Mouse (Mus musculus): ENCODE measurements around the gene Ntng2.

- TF ChIP-seq CTCF (IDR thresholded peaks at IDR 0.05; ENCODE audit: control insufficient read depth, insufficient read depth, insufficient read length) (no peak), CEBPB (IDR thresholded peaks at IDR 0.05; ENCODE audit: low read depth) (no peak), MYOD1 (IDR thresholded peaks at IDR 0.05; ENCODE audit: control insufficient read depth, insufficient read length, low read depth) (no peak), MAX (IDR thresholded peaks at IDR 0.05) (no peak), MYOG (IDR thresholded peaks at IDR 0.05; ENCODE audit: control insufficient read depth, extremely low read depth, insufficient read length) (no peak)
These were observed 58.8 kb downstream of the Ntng2 start for GRCm38 (mm10) chr2:29193819-29194546.

Measured in C2C12 (cell line).